Mouse (Mus musculus) bone marrow macrophage, adult 2 months (primary cell): Measurements from ENCODE around the gene Ripor2.

Source experiments
- CTCF ChIP-seq: IDR thresholded peaks from 2 replicates; pipeline ENCODE4 v1.5.1; 2012; ENCODE audit warnings: low read depth, mild to moderate bottlenecking, low read length, moderate library complexity
- POLR2A ChIP-seq: IDR thresholded peaks from 2 replicates; pipeline ENCODE4 v1.6.1; 2012; ENCODE audit warnings: mild to moderate bottlenecking, low read depth, low read length, borderline replicate concordance

GRCm38 (mm10) chr13:24761403-24762227 is 179.6 kb downstream of the Ripor2 start, which contains the start of gene Gmnn:
- TF ChIP-seq CTCF (no peak), POLR2A (no peak)
